Mouse (Mus musculus): ENCODE data around the gene Susd1.
A peak's percentile ranks its signal among the peaks of the same experiment; 100 is the strongest.

Susd1 gene

DNA sequence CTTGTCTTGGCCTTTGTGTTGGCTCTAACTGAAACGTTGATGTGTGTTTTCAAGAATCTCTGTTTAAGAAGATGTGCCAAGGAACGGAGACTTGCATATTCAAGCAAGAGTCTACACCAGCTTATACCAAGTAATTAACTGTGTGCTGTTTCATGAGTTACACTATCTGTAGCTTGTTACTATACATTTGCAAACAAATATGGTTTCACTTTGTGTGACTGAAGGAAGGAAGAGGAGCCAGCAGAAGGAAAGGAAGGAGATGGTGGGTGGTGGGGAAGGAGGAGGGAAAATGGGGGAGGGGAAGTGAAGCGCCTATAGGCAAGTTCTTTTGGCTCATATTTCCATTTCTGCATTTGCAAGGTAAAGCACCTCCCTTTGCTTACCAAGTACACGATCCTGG lies 58.0 kb downstream of the Susd1 start:
- DNase-seq (ENCODE audit: low spot score) = no peak

GRCm38 (mm10) chr4:59379876-59380275 lies 58.6 kb downstream of the Susd1 start:
- no peak for DNase-seq (ENCODE audit: low spot score)

DNA sequence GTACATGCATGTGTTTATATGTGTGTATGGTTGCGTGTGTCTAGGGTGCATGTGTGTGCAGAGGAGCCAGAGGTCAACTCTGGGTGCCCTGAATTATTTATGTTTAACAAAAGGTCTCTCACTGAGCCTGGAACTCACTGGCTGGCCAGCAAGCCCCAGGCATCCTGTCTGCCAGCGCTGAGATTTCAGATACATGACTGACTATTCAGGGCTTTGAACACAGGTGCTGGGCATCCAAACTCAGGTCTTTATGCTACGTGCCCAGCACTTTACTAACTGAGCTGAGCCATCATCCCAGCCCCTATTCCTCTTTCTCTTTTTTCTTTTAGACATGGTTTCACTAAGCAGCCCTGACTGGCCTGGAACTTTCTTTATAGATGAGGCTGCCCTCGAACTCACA lies 59.8 kb downstream of the Susd1 start:
- no peak for DNase-seq (ENCODE audit: low spot score)

DNA sequence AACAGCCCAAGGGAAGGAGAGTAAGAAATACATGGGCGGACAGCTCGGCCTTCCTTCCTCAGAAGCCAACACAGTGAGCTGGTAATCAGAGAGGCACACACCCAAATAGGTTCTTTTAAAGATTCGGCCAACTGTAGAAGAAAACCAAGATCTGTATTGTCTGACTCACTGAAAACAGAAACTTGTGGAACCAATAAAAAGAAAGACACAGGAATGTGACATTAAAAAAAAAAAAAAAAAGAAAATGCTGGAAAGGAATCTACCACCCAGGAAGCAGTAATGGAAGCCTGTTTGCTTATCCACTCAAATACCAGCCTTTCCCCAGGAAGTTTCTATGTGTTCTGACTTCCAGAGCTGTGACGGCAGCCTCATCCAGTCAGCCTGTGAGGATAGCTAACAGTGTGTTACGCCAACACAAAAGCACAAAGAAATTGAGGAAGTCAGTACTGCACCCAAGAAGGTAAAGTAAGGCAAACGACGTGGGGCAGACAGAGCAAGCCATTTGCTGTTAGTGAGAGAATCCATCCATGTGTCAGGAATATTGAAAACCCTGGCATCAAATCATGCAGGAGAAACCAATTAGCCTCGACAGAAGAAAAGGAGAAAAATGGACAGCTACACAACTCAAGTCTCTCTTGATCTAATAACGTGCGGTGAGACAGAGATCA lies 64.0 kb downstream of the Susd1 start:
- no peak for DNase-seq (ENCODE audit: low spot score)

DNA sequence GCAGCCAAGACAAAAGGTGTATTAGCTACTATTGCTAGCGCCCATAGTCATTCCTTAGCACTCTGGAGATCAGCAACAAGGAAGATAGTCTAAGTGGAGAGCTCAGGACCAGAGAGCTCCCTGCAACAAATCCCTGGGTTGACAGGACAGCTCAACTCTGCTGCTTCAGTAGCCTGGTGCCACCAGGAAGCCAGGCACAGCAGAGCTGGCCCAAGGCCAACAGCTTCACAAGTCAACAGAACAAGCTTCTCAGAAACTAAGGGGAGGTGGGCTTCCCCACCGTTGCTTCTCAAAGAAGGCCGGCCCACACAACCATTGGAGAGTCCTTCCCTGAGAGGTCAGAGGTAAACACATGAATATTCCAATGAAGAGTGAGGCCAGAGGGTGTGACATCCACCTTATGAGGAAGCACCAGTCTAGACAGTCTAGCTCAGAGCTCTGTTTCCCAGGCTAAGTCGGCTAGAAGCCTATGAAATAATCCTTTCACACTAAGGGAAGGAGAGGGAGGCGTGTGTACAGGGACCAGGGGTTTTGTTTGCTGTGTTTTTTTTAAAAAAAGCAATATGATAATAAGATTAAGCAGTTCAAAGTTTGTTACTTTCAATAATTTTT lies 65.8 kb downstream of the Susd1 start:
- no peak for DNase-seq (ENCODE audit: low spot score)

DNA sequence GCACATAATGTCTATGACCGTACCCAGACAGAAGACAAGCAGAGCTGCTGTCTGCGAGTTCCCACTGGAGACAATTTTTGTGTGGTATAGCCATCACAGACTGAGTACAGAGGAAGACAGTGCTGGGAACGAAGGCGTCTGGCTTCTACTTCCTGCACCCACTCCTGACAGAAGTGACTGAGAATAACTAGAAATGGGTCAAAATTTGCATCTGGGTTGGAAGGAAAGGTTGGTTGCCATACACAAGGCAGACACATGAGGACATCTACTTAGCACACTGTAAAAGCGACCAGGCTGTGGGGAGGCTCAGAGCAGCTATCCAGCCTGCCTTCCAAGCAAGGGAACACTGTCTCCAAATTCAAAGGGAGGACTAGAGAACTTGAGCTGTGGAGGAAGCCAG lies 66.5 kb downstream of the Susd1 start:
- no peak for DNase-seq (ENCODE audit: low spot score)

DNA sequence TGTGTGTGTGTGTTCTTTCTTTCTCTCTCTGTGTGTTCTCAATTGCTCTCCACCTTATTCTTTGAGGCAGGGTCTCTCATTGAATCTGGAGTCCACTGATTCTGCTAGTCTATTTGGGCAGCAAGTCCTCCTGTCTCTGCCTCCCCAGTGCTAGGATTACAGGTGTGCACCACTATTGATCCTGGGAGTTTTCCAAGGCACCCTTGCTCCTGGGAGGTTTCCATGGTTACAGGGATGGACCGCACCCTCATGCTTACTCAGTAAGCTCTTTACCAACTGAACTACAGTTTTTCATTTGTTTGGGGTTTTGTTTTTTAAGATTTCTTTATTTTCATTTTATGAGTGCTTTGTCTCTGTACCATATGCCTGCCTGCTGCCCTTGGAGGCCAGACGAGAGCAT lies 68.5 kb downstream of the Susd1 start:
- no peak for DNase-seq (ENCODE audit: low spot score)

- DNase-seq (ENCODE audit: low spot score) = no peak
These were observed 70.3 kb downstream of the Susd1 start for GRCm38 (mm10) chr4:59368118-59368517.

- DNase-seq (ENCODE audit: low spot score) = no peak
These were observed 72.2 kb downstream of the Susd1 start for GRCm38 (mm10) chr4:59366206-59366605.

DNA sequence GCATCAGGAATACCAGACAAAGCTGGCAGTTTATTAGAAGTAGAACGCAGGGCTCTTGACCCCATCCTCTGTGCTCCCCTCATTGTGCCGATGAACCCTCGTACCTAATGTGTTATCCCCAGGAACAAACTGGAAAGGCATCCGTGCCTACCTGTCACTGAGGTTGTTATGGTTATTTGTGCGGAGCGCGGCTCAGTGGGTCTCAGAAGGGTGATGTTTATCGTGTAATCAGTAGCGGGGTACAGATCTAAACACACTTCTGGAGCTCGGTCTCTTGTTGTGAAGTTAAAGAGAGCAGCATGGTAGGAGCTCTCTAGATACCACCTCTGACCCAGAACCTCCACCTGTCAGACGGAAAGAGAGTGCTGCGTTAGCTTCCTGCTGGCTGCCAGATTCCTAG lies 72.9 kb downstream of the Susd1 start:
- DNase-seq (ENCODE audit: low spot score) = no peak

DNA sequence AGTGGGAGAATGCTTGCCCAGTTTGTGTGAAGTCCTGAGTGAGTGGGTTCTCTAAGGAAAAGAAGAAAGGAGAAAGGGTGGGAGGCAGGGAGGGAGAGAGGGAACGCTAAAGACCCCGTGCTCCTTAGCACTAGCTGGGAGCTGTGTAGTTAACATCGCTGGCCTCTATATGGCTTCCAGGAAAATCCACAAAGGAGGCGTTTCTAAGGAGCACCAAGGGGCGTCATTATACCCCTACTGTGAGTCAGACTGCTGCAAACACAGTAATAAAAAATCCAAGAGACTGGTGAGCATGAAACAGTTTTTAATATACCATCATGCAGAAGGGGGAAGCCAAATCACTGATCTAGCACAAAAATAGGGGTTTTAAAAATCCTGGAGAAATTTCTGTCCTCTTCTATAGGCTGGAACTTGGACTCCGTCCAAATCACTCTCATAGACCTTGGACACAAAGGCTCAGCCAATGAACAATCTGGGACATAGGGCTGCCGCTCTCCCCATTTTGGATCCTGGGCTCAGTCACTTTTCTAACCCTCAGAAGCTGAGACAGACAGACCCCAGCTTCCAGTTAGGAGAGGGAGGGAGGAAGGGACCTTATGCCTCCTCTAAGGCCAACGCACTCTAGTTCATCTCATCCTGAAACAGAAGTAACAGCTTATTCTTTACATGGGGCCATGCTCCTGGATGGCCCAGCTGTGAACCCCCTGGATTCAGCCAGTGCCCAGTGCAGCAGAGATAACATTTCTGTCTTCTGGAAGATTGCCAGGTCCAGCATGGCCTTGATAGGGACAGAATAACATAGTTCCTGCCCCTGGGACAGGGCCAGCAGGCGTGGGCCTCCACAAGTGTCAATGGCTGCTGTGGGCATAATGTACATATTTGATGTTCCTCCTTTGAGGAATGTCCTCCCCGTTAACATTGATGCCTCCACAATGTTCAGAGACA lies 73.9 kb downstream of the Susd1 start:
- no peak for DNase-seq (ENCODE audit: low spot score)

DNA sequence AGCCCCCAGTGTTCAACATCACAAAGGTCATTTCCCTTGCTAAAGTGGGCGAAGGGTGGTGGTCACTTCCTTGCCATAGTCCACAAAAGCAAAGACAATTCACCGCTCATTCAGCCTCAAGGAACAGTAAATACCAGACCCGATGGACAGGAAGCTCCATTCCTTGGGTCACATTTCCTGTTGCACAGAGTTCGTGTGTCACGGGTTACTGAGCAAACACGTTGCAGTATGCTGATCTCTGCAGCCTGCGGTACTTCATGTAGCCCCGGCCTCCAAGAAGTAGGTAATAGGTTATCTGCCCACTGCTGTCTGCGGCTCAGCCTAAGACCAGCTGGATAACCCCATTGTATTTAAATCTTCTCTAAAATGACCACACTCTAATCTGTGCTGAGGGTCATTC lies 75.4 kb downstream of the Susd1 start:
- DNase-seq (ENCODE audit: low spot score) = peak; percentile 56

DNA sequence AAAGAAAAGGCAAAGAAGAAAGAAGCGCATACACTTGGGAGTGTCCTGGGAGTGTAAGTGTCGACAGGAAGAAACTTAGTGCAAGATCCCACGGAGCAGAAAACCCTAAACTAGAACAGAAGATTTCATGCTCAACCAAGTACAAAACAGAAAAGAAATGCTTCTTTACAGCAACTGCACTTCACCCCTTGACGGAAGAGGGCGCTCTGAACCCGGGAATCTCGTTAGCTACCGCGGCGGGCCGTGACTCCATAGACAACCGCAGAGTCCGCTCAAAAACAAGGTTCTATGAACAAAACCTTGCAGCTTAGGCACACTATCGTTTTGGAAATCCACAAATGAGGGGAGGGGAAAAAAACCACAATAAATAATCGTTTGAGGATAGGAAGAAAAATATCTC lies 77.7 kb downstream of the Susd1 start:
- peak; percentile 88 for DNase-seq (ENCODE audit: low spot score)

- DNase-seq (ENCODE audit: low spot score) = no peak
These were observed 78.5 kb downstream of the Susd1 start for GRCm38 (mm10) chr4:59359921-59360320.

GRCm38 (mm10) chr4:59358960-59359359 lies 79.5 kb downstream of the Susd1 start:
- no peak for DNase-seq (ENCODE audit: low spot score)

GRCm38 (mm10) chr4:59355421-59355820 lies 83.0 kb downstream of the Susd1 start:
- DNase-seq (ENCODE audit: low spot score) = no peak

GRCm38 (mm10) chr4:59354666-59355065 lies 83.8 kb downstream of the Susd1 start:
- no peak for DNase-seq (ENCODE audit: low spot score)

DNA sequence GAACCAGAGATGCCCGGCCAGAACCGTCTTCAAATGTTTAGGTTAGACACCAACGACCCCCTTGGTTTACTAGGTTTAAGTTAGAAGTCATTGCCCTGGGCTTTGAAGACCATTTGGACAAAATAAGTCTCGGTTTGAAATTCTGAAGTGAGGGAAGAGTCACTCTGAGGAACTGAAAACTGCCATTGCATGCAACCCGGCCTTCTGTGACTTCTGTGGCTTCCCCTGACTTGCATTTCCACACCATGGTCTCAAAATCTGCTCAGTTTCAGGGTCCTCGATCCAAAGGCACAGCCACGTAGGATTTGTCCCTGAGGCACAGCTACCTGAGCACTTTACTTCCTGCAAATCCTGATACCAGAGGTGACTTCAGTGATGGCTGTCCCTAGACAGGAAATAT lies 86.5 kb downstream of the Susd1 start:
- no peak for DNase-seq (ENCODE audit: low spot score)

DNA sequence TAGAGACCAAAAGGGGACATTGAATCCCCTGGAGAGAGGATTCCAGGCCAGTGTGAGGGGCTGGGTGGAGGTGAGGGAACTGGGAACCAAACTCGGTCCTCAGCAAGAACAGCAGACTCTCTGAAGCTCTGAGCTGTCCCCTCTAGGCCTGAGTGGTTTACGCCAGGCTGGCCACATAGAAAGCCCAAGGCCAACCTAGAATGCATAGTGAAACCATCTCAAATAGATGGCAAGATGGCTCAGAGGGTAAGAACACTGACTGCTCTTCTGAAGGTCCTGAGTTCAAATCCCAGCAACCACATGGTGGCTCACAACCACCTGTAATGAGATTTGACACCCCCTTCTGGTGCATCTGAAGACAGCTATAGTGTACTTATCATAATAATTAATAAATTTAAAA lies 88.1 kb downstream of the Susd1 start:
- no peak for DNase-seq (ENCODE audit: low spot score)

GRCm38 (mm10) chr4:59349425-59350185 lies 88.8 kb downstream of the Susd1 start:
- no peak for DNase-seq (ENCODE audit: low spot score)

- DNase-seq (ENCODE audit: low spot score) = peak; percentile 93
These were observed 97.7 kb downstream of the Susd1 start for GRCm38 (mm10) chr4:59340714-59341113.

GRCm38 (mm10) chr4:59340046-59340445 lies 98.4 kb downstream of the Susd1 start:
- DNase-seq (ENCODE audit: low spot score) = no peak

Measured in embryo, embryonic 10 days (tissue).